Mouse (Mus musculus) stomach, postnatal 0 days (tissue): ENCODE data around the gene Lonrf2.

Source experiments
- CTCF ChIP-seq: IDR thresholded peaks from 2 replicates; pipeline ENCODE4 v1.5.1; 2016; ENCODE audit warnings: antibody characterized with exemption, low read depth, mild to moderate bottlenecking, moderate library complexity
- EP300 ChIP-seq: optimal IDR thresholded peaks from 2 replicates; pipeline ENCODE3; 2016; ENCODE audit warnings: antibody characterized with exemption

GRCm38 (mm10) chr1:38836477-38836872 is at the start of gene Lonrf2:
- TF ChIP-seq CTCF (no peak), EP300 (no peak)
